Mouse (Mus musculus) cerebral cortex, adult 2 months (tissue): ENCODE results near the gene Nup93.

ENCODE experiments used
- WGBS: fragments of 180-500 bp; shearing (Covaris S2); methylation state at CpG from one replicate; pipeline ENCODE4 v1.1.7; 2018; 5-methylcytosine and 5-hydroxymethylcytosine counted together

The Nup93 gene

GRCm38 (mm10) chr8:94362607-94363239 is 148.4 kb downstream of the Nup93 start:
- WGBS, result 80% methylated on average over 7 of the region's 7 CpGs

- WGBS, result 41% methylated on average over 4 of the region's 4 CpGs
These were observed 148.9 kb downstream of the Nup93 start for GRCm38 (mm10) chr8:94363288-94363688.

DNA sequence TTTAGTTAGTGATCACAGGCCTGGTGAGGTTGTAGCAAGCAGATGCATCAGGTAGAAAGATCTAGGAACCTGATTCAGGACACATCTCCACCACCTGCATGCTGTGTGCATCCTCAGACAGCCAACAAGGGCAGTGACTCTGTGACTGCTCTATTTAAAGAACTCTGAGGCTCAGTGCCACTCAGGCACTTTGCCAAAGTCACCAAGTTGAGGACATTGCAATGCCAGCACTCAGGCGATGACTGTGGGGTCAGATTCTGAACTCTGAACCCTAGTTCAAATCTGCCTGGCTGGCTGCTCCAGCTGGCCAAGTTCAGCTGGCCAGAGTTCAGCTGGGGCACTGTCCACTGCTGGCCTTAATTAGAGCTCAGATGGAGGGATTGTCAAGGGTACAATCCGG is 149.5 kb downstream of the Nup93 start:
- WGBS, result 53% methylated on average over 2 of the region's 2 CpGs

GRCm38 (mm10) chr8:94364686-94365312 is 150.4 kb downstream of the Nup93 start:
- WGBS, result 88% methylated on average over 6 of the region's 6 CpGs

DNA sequence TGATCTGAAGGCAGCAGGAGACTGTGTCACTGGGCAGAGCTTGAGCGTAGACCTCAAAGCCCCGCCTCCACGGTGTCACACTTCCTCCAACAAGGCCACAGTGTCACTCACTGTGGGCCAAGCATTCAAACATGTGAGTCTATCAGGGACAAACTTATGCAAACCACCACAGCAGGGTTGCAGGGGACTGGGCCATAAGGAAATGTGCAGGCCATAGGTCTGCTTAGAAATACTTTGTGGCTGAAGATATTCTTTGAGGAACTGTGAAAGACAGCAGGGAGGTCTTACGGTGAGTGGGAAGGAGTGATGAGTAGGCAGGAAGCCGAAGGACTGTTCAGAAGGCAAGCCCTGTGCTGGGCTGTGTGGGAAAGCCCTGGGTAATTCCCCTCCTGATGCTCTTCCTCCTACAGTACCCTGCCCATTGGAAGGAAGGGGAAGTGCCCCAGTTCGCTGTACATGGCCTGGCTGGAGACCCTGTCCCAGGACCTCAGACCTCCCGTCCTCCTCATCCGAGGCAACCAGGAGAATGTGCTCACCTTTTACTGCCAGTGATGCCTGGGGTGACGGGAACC is 151.1 kb downstream of the Nup93 start:
- WGBS, result 73% methylated on average over 9 of the region's 9 CpGs
